Mouse (Mus musculus) CH12.LX (cell line): ENCODE measurements around the gene Notch3. TPM values are rescaled to one million over a fixed set of nuclear protein-coding genes. Genes with fewer than 3 reads are reported as not detected.
A peak's percentile ranks its signal among the peaks of the same experiment; 100 is the strongest.

ENCODE experiments used
- DNase-seq: peaks from one replicate; pipeline ENCODE4 v3.0.0-alpha.2; 2013; ENCODE audit errors: extremely low read depth
- H3K27ac ChIP-seq: 2 replicates; pipeline ENCODE4 v1.5.1; 2012; ENCODE audit warnings: low read depth, mild to moderate bottlenecking, control low read depth, moderate library complexity; ENCODE audit not compliant: insufficient read depth
- H3K27me3 ChIP-seq: replicated peaks from 2 replicates; pipeline ENCODE3; 2012; ENCODE audit warnings: inconsistent platforms
- H3K36me3 ChIP-seq, 2 experiments: replicated peaks in 1 of 2; 2 replicates each; pipeline versions ENCODE3 to v1.6.1; 2012; ENCODE audit warnings: inconsistent platforms in 1 of 2, low read length in 1 of 2, mild to moderate bottlenecking in 1 of 2, mixed read lengths in 1 of 2, moderate library complexity in 1 of 2; ENCODE audit not compliant: control insufficient read depth in 1 of 2, insufficient read depth in 1 of 2
- H3K4me1 ChIP-seq, 2 experiments: 2 replicates each; pipeline ENCODE4 v1.6.1; 2012; ENCODE audit warnings: inconsistent platforms in 1 of 2, moderate library complexity in 1 of 2; ENCODE audit not compliant: insufficient read depth in 2 of 2, control insufficient read depth in 1 of 2
- H3K4me2 ChIP-seq: 2 replicates; pipeline ENCODE4 v1.6.1; 2012; ENCODE audit warnings: low read depth, mild to moderate bottlenecking, control low read depth; ENCODE audit not compliant: poor library complexity, insufficient read depth, severe bottlenecking
- H3K4me3 ChIP-seq, 3 experiments: fragments of 150-350 bp in 1 of 3; sonication (generic) in 1 of 3; replicated peaks in 1 of 3; 2 replicates each; pipeline versions ENCODE3 to v1.5.1; 2011 to 2012; ENCODE audit warnings: low read depth in 2 of 3, low read length in 2 of 3, mild to moderate bottlenecking in 2 of 3, moderate library complexity in 2 of 3, control low read depth in 1 of 3, improper control_type of control experiment in 1 of 3, inconsistent platforms in 1 of 3, mixed read lengths in 1 of 3; ENCODE audit not compliant: poor library complexity in 1 of 3
- H3K79me2 ChIP-seq: replicated peaks from 2 replicates; pipeline ENCODE4 v1.6.1; 2012; ENCODE audit warnings: mild to moderate bottlenecking, moderate library complexity; ENCODE audit not compliant: control insufficient read depth, poor library complexity, insufficient read depth, severe bottlenecking; ENCODE audit errors: extremely low read depth
- H3K9ac ChIP-seq: 2 replicates; pipeline ENCODE4 v1.6.1; 2012; ENCODE audit warnings: low read depth, mild to moderate bottlenecking, control low read depth, moderate library complexity; ENCODE audit not compliant: insufficient read depth
- H3K9me3 ChIP-seq: replicated peaks from 2 replicates; pipeline ENCODE3; 2012; ENCODE audit warnings: low read length, inconsistent platforms, mixed read lengths
- CHD1 ChIP-seq: IDR thresholded peaks from 2 replicates; pipeline ENCODE4 v1.6.1; 2012; ENCODE audit warnings: low read depth, low read length, improper control_type of control experiment, inconsistent platforms
- CTCF ChIP-seq, 2 experiments: IDR thresholded peaks in 1 of 2; conservative IDR thresholded peaks in 1 of 2; 2 replicates each; pipeline ENCODE4 v1.5.1; 2011 to 2012; ENCODE audit warnings: low read depth in 2 of 2, low read length in 2 of 2, improper control_type of control experiment in 1 of 2, inconsistent platforms in 1 of 2, mild to moderate bottlenecking in 1 of 2, moderate library complexity in 1 of 2
- E2F4 ChIP-seq: IDR thresholded peaks from 2 replicates; pipeline ENCODE4 v1.6.1; 2011; ENCODE audit warnings: low read depth, low read length, improper control_type of control experiment; ENCODE audit not compliant: insufficient replicate concordance
- EP300 ChIP-seq: IDR thresholded peaks from 2 replicates; pipeline ENCODE4 v1.6.1; 2011; ENCODE audit warnings: low read length, improper control_type of control experiment
- ETS1 ChIP-seq: conservative IDR thresholded peaks from 2 replicates; pipeline ENCODE4 v1.6.1; 2012; ENCODE audit warnings: low read depth, mild to moderate bottlenecking, inconsistent platforms, low read length, improper control_type of control experiment, moderate library complexity
- GABPA ChIP-seq: IDR thresholded peaks from 2 replicates; pipeline ENCODE4 v1.6.1; 2012; ENCODE audit warnings: low read depth, low read length, improper control_type of control experiment, inconsistent platforms; ENCODE audit not compliant: insufficient replicate concordance
- HCFC1 ChIP-seq: IDR thresholded peaks from 2 replicates; pipeline ENCODE4 v1.6.1; 2012; ENCODE audit warnings: low read depth, mild to moderate bottlenecking, inconsistent platforms, low read length, improper control_type of control experiment
- IRF4 ChIP-seq: IDR thresholded peaks from 2 replicates; pipeline ENCODE4 v1.6.1; 2014; ENCODE audit warnings: low read depth, mild to moderate bottlenecking, inconsistent platforms, low read length, improper control_type of control experiment
- KAT2A ChIP-seq: IDR thresholded peaks from 2 replicates; pipeline ENCODE4 v1.6.1; 2012; ENCODE audit warnings: low read length, improper control_type of control experiment, inconsistent platforms; ENCODE audit not compliant: insufficient replicate concordance
- MAX ChIP-seq: IDR thresholded peaks from 2 replicates; pipeline ENCODE4 v1.6.1; 2011; ENCODE audit warnings: low read length, improper control_type of control experiment
- MAZ ChIP-seq: IDR thresholded peaks from 2 replicates; pipeline ENCODE4 v1.6.1; 2012; ENCODE audit warnings: low read depth, mild to moderate bottlenecking, inconsistent platforms, low read length, improper control_type of control experiment, moderate library complexity
- MXI1 ChIP-seq: IDR thresholded peaks from 2 replicates; pipeline ENCODE4 v1.6.1; 2011; ENCODE audit warnings: mild to moderate bottlenecking, low read depth, low read length, improper control_type of control experiment
- PAX5 ChIP-seq: IDR thresholded peaks from 2 replicates; pipeline ENCODE4 v1.6.1; 2012; ENCODE audit warnings: low read length, inconsistent platforms, mixed read lengths
- POLR2A ChIP-seq: IDR thresholded peaks from 2 replicates; pipeline ENCODE4 v1.6.1; 2011; ENCODE audit warnings: low read depth, mild to moderate bottlenecking, improper control_type of control experiment, low read length
- POLR2AphosphoS2 ChIP-seq: IDR thresholded peaks from 2 replicates; pipeline ENCODE4 v1.6.1; 2011; ENCODE audit warnings: low read depth, low read length, improper control_type of control experiment
- RCOR1 ChIP-seq: conservative IDR thresholded peaks from 2 replicates; pipeline ENCODE4 v1.6.1; 2012; ENCODE audit warnings: low read depth, mild to moderate bottlenecking, inconsistent platforms, low read length, improper control_type of control experiment
- SIN3A ChIP-seq: IDR thresholded peaks from 2 replicates; pipeline ENCODE4 v1.6.1; 2012; ENCODE audit warnings: low read length, improper control_type of control experiment, inconsistent platforms
- SMC3 ChIP-seq: IDR thresholded peaks from 2 replicates; pipeline ENCODE4 v1.6.1; 2011; ENCODE audit warnings: low read depth, low read length, improper control_type of control experiment
- TBP ChIP-seq: conservative IDR thresholded peaks from 2 replicates; pipeline ENCODE4 v1.6.1; 2011; ENCODE audit warnings: low read depth, low read length, improper control_type of control experiment
- UBTF ChIP-seq: IDR thresholded peaks from 2 replicates; pipeline ENCODE4 v1.6.1; 2012; ENCODE audit warnings: low read depth, mild to moderate bottlenecking, inconsistent platforms, low read length, improper control_type of control experiment, moderate library complexity
- USF1 ChIP-seq: IDR thresholded peaks from 2 replicates; pipeline ENCODE4 v1.6.1; 2014; ENCODE audit warnings: low read depth, mild to moderate bottlenecking, inconsistent platforms, low read length, improper control_type of control experiment
- USF2 ChIP-seq: conservative IDR thresholded peaks from 2 replicates; pipeline ENCODE4 v1.6.1; 2011; ENCODE audit warnings: low read depth, low read length, improper control_type of control experiment
- ZC3H11A ChIP-seq: IDR thresholded peaks from 2 replicates; pipeline ENCODE4 v1.6.1; 2012; ENCODE audit warnings: low read depth, mild to moderate bottlenecking, inconsistent platforms, low read length, improper control_type of control experiment
- ZKSCAN1 ChIP-seq: IDR thresholded peaks from 2 replicates; pipeline ENCODE4 v1.6.1; 2012; ENCODE audit warnings: low read depth, inconsistent platforms, low read length, improper control_type of control experiment, borderline replicate concordance
- ZNF384 ChIP-seq: IDR thresholded peaks from 2 replicates; pipeline ENCODE4 v1.6.1; 2012; ENCODE audit warnings: low read depth, low read length, improper control_type of control experiment, inconsistent platforms
- dilution Hi-C: fragments of 300-500 bp; cut with MboI; formaldehyde crosslinking; loops from 2 replicates; pipeline ENCODE4 v1.14.3; 2020; ENCODE audit warnings: low sequenced_read_pairs; ENCODE audit not compliant: extremely low pct_unique_long_range_greater_than_20kb, extremely low pct_ligation_motif_present
- in situ Hi-C: fragments of 300-500 bp; cut with MboI; formaldehyde crosslinking; loops from 3 replicates; pipeline ENCODE4 v1.14.3; 2019; ENCODE audit warnings: low sequenced_read_pairs, low pct_ligation_motif_present, low pct_unique_long_range_greater_than_20kb, mixed read lengths
- polyA plus RNA-seq: library from polyadenylated mRNA; unstranded; fragments of >175 nt; gene quantifications from 2 replicates; pipeline ENCODE4 v1.2.1, GENCODE M21; 2012; ENCODE audit warnings: low read depth; ENCODE audit not compliant: insufficient read length
- total RNA-seq, 2 experiments: library from RNA; depleted of rRNA; stranded (reverse); fragments of 300-350 nt in 1 of 2; fragments of >200 nt in 1 of 2; gene quantifications; 2 replicates each; pipeline ENCODE4 v1.2.3; 2012 to 2014

The Notch3 gene
- total and polyA plus RNA-seq, 3 experiments: 0.17 TPM; not detected in 2

DNA sequence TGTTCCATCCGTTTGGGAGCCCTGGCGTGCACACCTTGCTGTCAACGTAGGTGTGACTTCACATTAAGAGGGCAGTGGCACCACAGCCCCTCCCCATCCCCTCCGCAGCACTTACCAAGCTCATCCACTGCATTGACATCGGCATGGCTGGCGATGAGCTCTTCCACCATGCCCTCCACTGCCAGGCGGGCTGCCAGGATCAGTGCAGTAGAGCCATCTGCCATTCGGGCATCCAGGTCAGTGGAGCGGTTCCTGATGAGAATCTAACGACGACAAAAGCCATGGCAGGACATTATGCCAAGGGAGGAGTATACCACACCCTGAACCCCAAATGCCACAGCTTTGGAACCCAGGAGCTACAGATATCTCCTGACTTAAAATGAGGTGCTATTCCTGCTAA lies 34.6 kb downstream of the Notch3 start:
- H3K27me3 ChIP-seq: peaks cover 11% of the 10 kb centered on the region
- H3K4me1 ChIP-seq: peaks cover 0 to 7% of the 10 kb centered on the region in 2 experiments; a peak in 2 of 4 replicates
- no peak overlapping the region for H3K4me2 ChIP-seq
- H3K4me3 ChIP-seq: no peak overlapping the region
- H3K79me2 ChIP-seq: no peaks in the 10 kb centered on the region
- H3K36me3 ChIP-seq: no peaks in the 10 kb centered on the region
- no peak for TF ChIP-seq KAT2A
- no peak for TF ChIP-seq USF1
- no peak for TF ChIP-seq ZKSCAN1
- TF ChIP-seq UBTF: no peak
- no peak for TF ChIP-seq USF2
- TF ChIP-seq TBP: no peak
- no peak for TF ChIP-seq PAX5
- TF ChIP-seq CHD1: no peak
- TF ChIP-seq POLR2A: no peak
- TF ChIP-seq POLR2AphosphoS2: no peak
- TF ChIP-seq ZNF384: no peak
- no peak for TF ChIP-seq IRF4
- TF ChIP-seq ZC3H11A: no peak
- no peak for TF ChIP-seq E2F4
- TF ChIP-seq MAX: no peak
- TF ChIP-seq ETS1: no peak
- H3K27ac ChIP-seq: 0 out of 2 replicates have a peak overlapping the region, but pooled peaks have one; percentile 2
- no peak for DNase-seq
- H3K9me3 ChIP-seq: no peaks in the 10 kb centered on the region
- dilution Hi-C loops (no loop called here), in situ Hi-C loops (loop anchor here (25.0 kb wide), 1 partner anchor 355 kb away; no protein-coding TSS in a partner anchor)
- no peak overlapping the region for H3K9ac ChIP-seq

- no peak overlapping the region for H3K4me3 ChIP-seq
- H3K4me2 ChIP-seq: no peak overlapping the region
- in situ Hi-C loops: loop anchor here (25.0 kb wide), 1 partner anchor 357 kb away; no protein-coding TSS in a partner anchor
- no peak overlapping the region for H3K9ac ChIP-seq
- no peaks in the 10 kb centered on the region for H3K9me3 ChIP-seq
- H3K4me1 ChIP-seq: no peaks in the 10 kb centered on the region
- H3K27me3 ChIP-seq: peaks cover 9% of the 10 kb centered on the region
- DNase-seq: no peak
- no peak overlapping the region for H3K27ac ChIP-seq
- no peaks in the 10 kb centered on the region for H3K36me3 ChIP-seq
- TF ChIP-seq POLR2AphosphoS2 (no peak), GABPA (no peak), SMC3 (no peak), MAZ (no peak), CTCF (conservative IDR thresholded peaks at IDR 0.05 in 1 of 2, IDR thresholded peaks at IDR 0.05 in 1 of 2; ENCODE audit: low read depth in 2 of 2, low read length in 2 of 2) (no peak), SIN3A (no peak), POLR2A (no peak), ZC3H11A (no peak), HCFC1 (no peak), MXI1 (no peak), RCOR1 (no peak), ETS1 (no peak), E2F4 (no peak), EP300 (no peak), TBP (no peak)
- H3K79me2 ChIP-seq: no peaks in the 10 kb centered on the region
- dilution Hi-C loops: no loop called here
These were observed 36.1 kb downstream of the Notch3 start for GRCm38 (mm10) chr17:32130506-32130905.
